Mouse (Mus musculus) T-helper 1 cell (primary cell): ENCODE measurements at regions not wholly inside any gene's neighbourhood (a gene's known extent, or its start where the extent isn't known, plus 50 kb on each side); places are given as distances from the start of the nearest gene placed in this dataset.

Source experiments
- in situ Hi-C: fragments of 300-600 bp; cut with MboI, MseI; formaldehyde crosslinking; loops from one replicate; pipeline ENCODE4 v1.15.1; 2025; ENCODE audit warnings: high pct_unique_total_duplicates

- in situ Hi-C loops = no loop called here
Observed at GRCm38 (mm10) chr17:83936677-83937076, 88.9 kb upstream of the Haao start.

GRCm38 (mm10) chr17:83935969-83936368 is 88.2 kb upstream of the Haao start:
- in situ Hi-C loops = no loop called here

GRCm38 (mm10) chr17:83935232-83935631 is 87.5 kb upstream of the Haao start:
- in situ Hi-C loops = no loop called here

- in situ Hi-C loops = no loop called here
Observed at GRCm38 (mm10) chr17:83933743-83934142, 86.0 kb upstream of the Haao start.

- in situ Hi-C loops = no loop called here
Observed at GRCm38 (mm10) chr17:83930401-83930800, 82.6 kb upstream of the Haao start.

- in situ Hi-C loops = no loop called here
Observed at GRCm38 (mm10) chr17:83927749-83928387, 80.1 kb upstream of the Haao start.

GRCm38 (mm10) chr17:83924259-83924922 is 76.6 kb upstream of the Haao start:
- in situ Hi-C loops = no loop called here

GRCm38 (mm10) chr17:83920894-83921293 is 73.1 kb upstream of the Haao start:
- in situ Hi-C loops = no loop called here

- in situ Hi-C loops = no loop called here
Observed at GRCm38 (mm10) chr17:83920225-83920624, 72.5 kb upstream of the Haao start.

GRCm38 (mm10) chr17:83918413-83919139 is 70.8 kb upstream of the Haao start:
- in situ Hi-C loops = no loop called here

GRCm38 (mm10) chr17:83917781-83918180 is 70.0 kb upstream of the Haao start:
- in situ Hi-C loops = no loop called here

- in situ Hi-C loops = no loop called here
Observed at GRCm38 (mm10) chr17:83916684-83917166, 69.0 kb upstream of the Haao start.

GRCm38 (mm10) chr17:83915034-83915433 is 67.3 kb upstream of the Haao start:
- in situ Hi-C loops = no loop called here

- in situ Hi-C loops = no loop called here
Observed at GRCm38 (mm10) chr17:83914603-83915002, 66.8 kb upstream of the Haao start.

GRCm38 (mm10) chr17:83913711-83914415 is 66.1 kb upstream of the Haao start:
- in situ Hi-C loops = no loop called here

GRCm38 (mm10) chr17:83912421-83912820 is 64.7 kb upstream of the Haao start:
- in situ Hi-C loops = no loop called here

GRCm38 (mm10) chr17:83908811-83909210 is 61.0 kb upstream of the Haao start:
- in situ Hi-C loops = loop anchor here (5.0 kb wide), 1 partner anchor 63 kb away; no protein-coding TSS in a partner anchor

GRCm38 (mm10) chr17:83907538-83907937 is 59.8 kb upstream of the Haao start:
- in situ Hi-C loops = loop anchor here (5.0 kb wide), 1 partner anchor 65 kb away; no protein-coding TSS in a partner anchor

- in situ Hi-C loops = loop anchor here (5.0 kb wide), 1 partner anchor 65 kb away; no protein-coding TSS in a partner anchor
Observed at GRCm38 (mm10) chr17:83906751-83907537, 59.2 kb upstream of the Haao start.

- in situ Hi-C loops = no loop called here
Observed at GRCm38 (mm10) chr17:83903467-83903866, 55.7 kb upstream of the Haao start.

- in situ Hi-C loops = no loop called here
Observed at GRCm38 (mm10) chr17:83902523-83902922, 54.8 kb upstream of the Haao start.
